Mouse (Mus musculus) thymus, adult 2 months (tissue): ENCODE results near the gene Ndufaf4. TPM values are rescaled to one million over a fixed set of nuclear protein-coding genes. Genes with fewer than 3 reads are reported as not detected.
"Not testable (repeated sequence)": the region's sequence is repeated elsewhere in the genome, so short reads cannot be mapped to it uniquely, and the experiment has no call there.

Source experiments
- DNase-seq: peaks from one replicate; pipeline ENCODE4 v3.0.0; 2021
- H3K27ac ChIP-seq: fragments of 200-500 bp; 2 replicates; pipeline ENCODE4 v1.5.1; 2012; ENCODE audit warnings: low read length, control low read depth; ENCODE audit not compliant: control insufficient read depth, insufficient read depth
- H3K27me3 ChIP-seq: fragments of 200-500 bp; 2 replicates; pipeline ENCODE4 v1.6.1; 2012; ENCODE audit warnings: mild to moderate bottlenecking, low read length, moderate library complexity, mixed read lengths; ENCODE audit not compliant: control insufficient read depth, insufficient read depth
- H3K36me3 ChIP-seq: fragments of 200-500 bp; 2 replicates; pipeline ENCODE4 v1.6.1; 2012; ENCODE audit warnings: mild to moderate bottlenecking, low read length, moderate library complexity; ENCODE audit not compliant: control insufficient read depth, insufficient read depth
- H3K4me1 ChIP-seq: fragments of 200-500 bp; replicated peaks from 2 replicates; pipeline ENCODE4 v1.6.1; 2012; ENCODE audit warnings: low read length; ENCODE audit not compliant: control insufficient read depth, insufficient read depth
- H3K4me3 ChIP-seq: fragments of 200-500 bp; 2 replicates; pipeline ENCODE4 v1.5.1; 2012; ENCODE audit warnings: mild to moderate bottlenecking, low read length, control low read depth, moderate library complexity; ENCODE audit not compliant: control insufficient read depth, insufficient read depth
- CTCF ChIP-seq: fragments of 200-500 bp; IDR thresholded peaks from 2 replicates; pipeline ENCODE4 v1.5.1; 2012; ENCODE audit warnings: mild to moderate bottlenecking, control low read depth, low read length, moderate library complexity, borderline replicate concordance; ENCODE audit not compliant: control insufficient read depth, poor library complexity, insufficient read depth; ENCODE audit errors: extremely low read depth
- POLR2A ChIP-seq: fragments of 200-500 bp; IDR thresholded peaks from 2 replicates; pipeline ENCODE4 v1.6.1; 2012; ENCODE audit warnings: mild to moderate bottlenecking, low read length, control low read depth, moderate library complexity; ENCODE audit not compliant: control insufficient read depth, poor library complexity, insufficient read depth; ENCODE audit errors: extremely low read depth
- WGBS: fragments of 180-500 bp; shearing (Covaris S2); methylation state at CpG from one replicate; pipeline ENCODE4 v1.1.7; 2018; 5-methylcytosine and 5-hydroxymethylcytosine counted together
- polyA plus RNA-seq: library from polyadenylated mRNA; depleted of rRNA; stranded (reverse); fragments of >200 nt; gene quantifications from 2 replicates; pipeline ENCODE4 v1.2.3, GENCODE M21; 2012; rRNA removed

Ndufaf4 gene
- 2.6 and 2.8 TPM in 2 replicates for polyA plus RNA-seq

DNA sequence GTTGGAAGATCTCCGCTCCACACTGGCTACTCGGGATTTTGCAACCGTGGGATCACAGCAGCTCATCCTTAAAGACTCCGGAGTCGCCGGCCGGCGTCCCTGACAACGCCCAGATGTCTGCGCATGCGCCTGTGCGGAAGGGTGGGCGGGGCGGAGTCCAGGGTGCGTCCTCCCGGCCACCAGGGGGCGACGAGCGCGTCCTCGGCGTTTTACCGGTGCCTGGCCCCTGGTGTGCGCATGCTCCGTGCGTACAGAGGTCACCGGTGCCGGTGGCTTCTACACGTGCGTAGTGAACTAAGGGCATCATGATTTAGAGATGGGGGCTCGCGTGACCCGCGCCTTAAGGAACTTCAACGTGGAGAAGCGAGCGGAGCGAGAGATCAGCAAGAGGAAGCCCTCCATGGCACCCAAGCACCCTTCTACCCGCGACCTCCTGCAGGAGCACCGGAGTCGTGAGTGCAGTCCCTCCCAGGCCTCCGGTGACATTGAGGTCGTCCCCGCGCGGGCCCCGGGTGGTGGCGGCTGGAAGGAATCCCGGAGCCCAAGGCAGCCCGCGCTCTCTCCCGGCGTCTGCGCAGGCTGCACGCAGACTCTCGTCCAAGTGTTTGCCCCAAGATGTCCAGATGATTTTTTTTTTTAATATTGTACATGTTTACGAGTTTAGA lies at the start of gene Ndufaf4:
Gene Ndufaf4 (plus strand): TSS at position 233 of the 665 bp plus-strand sequence.
- Histone ChIP-seq H3K27me3 (no peaks in the 10 kb centered on the region), H3K27ac (no peak within 1 kb of the TSS), H3K4me3 (peak within 1 kb of the TSS; percentile 74), H3K36me3 (no peaks in the 10 kb centered on the region), H3K4me1 (peaks cover 4% of the 10 kb centered on the region)
- peak; percentile 97 for DNase-seq
- WGBS = under 1% methylated on average over 58 of the region's 58 CpGs
- TF ChIP-seq POLR2A (no peak), CTCF (peak; percentile 97)

DNA sequence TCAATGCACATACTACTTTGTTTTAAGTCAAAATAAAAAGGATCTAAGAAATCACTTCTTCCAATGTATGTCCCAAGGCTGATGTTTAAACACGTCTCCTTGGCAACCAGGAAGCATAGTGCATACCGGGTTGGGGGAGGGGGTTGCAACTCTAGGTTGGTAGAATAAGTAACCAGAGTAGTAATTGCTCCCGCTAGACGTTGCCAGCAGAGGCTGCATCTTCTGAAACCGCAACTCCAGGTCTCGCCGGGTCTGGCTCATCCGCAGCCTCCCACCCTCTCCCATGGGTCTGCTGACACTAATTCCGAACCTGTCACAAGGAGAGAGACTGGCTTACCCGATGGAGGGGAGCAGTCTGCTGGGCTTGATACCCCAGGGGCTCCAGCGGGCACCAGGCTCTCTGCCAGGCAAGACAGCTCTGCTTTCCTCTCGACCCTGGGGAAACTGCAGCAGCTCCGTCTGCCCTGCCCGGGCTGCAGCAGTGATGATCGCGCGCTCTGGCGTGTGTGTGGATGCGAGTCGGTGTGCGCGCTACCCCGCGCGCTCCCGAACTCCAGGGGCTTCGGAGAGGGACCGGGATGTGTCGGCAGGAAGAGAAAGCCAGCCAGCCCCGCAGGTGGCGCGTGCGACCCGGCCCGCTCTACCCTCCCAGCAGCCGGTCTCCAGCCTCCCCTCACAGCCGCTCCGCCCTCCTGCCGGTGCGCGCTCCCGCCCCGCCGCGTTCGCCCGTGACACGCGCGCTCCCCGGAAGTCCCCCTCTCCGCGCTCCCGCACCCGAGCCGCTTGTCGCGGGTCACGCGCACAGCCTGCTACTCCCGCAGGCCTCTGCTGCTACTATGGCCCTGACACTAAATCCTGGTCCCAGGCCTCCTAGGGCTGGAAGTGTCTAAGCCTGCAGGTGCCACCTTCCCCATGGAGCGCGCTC lies 47.2 kb upstream of the Ndufaf4 start, which contains the start of gene Klhl32:
Gene Klhl32 (minus strand): TSS at position 724 of the 925 bp plus-strand sequence.
- Histone ChIP-seq H3K27me3 (no peaks in the 10 kb centered on the region), H3K27ac (no peak within 1 kb of the TSS), H3K36me3 (no peaks in the 10 kb centered on the region), H3K4me3 (peak within 1 kb of the TSS; percentile 34), H3K4me1 (no peaks in the 10 kb centered on the region; the same call in 1 of the 2 replicates)
- peak; percentile 48 for DNase-seq
- TF ChIP-seq CTCF (no peak), POLR2A (no peak)
- 2% methylated on average over 63 of the region's 63 CpGs for WGBS

GRCm38 (mm10) chr4:24865691-24866090 lies 32.2 kb upstream of the Ndufaf4 start:
- H3K27me3 ChIP-seq = no peaks in the 10 kb centered on the region
- no peak for DNase-seq
- no peaks in the 10 kb centered on the region for H3K4me1 ChIP-seq
- no peak overlapping the region for H3K27ac ChIP-seq
- TF ChIP-seq CTCF = no peak
- no peaks in the 10 kb centered on the region for H3K36me3 ChIP-seq
- H3K4me3 ChIP-seq = no peak overlapping the region
- WGBS = 67% methylated on average over 6 of the region's 6 CpGs

GRCm38 (mm10) chr4:24869230-24869629 lies 28.7 kb upstream of the Ndufaf4 start:
- H3K27me3 ChIP-seq = no peaks in the 10 kb centered on the region
- no peak overlapping the region for H3K27ac ChIP-seq
- H3K4me3 ChIP-seq = no peak overlapping the region
- H3K4me1 ChIP-seq = no peaks in the 10 kb centered on the region
- 75% methylated on average over 4 of the region's 4 CpGs for WGBS
- no peak for DNase-seq
- no peaks in the 10 kb centered on the region for H3K36me3 ChIP-seq
- TF ChIP-seq CTCF (no peak), POLR2A (no peak)

DNA sequence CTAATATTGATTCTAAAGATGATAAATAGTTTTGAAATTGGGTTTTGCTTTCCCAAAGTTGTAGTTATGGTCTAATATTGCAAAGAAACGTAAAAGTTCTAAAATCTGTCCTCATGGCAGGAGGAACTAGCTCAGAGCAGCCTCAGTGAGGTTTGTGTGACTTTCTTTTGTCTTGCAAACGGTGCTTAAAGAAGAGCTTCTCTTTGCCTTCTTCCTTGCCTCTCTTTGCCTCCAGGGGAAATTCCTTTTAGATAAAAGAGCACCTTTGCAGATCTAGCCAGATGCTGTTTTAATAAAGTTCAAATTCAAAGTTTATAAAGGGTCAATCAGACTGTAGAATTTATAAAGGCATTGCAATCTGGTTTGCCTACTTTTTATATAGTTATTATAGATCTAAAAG lies 8.5 kb upstream of the Ndufaf4 start:
- not testable (repeated sequence) for H3K4me3 ChIP-seq
- 58% methylated on average over 2 of the region's 2 CpGs for WGBS

DNA sequence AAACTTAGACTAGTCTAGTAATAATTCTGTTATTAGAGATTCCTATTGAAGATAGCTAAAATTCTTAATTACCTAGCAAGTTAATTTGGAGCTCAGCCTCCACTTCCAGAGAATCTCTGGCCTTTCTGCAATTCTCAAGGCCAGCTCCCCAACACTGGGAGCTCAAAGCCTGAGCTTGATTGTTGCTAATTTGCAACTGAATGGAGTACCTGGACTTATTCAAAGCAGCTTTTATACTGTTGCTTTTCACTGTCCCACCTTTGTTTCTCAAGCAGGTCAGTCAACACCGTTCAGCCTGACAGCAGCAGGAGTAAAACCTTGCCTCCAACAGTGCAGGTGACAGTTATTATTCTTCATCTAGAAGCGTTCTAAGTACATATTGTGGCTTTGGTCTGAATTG lies 5.6 kb upstream of the Ndufaf4 start:
- not testable (repeated sequence) for H3K27me3 ChIP-seq, H3K4me3 ChIP-seq, H3K4me1 ChIP-seq, H3K36me3 ChIP-seq, H3K27ac ChIP-seq, DNase-seq
- WGBS = 80% methylated on average over 2 of the region's 2 CpGs

More for the DNA sequence above, 8.5 kb upstream of the Ndufaf4 start:
- H3K36me3 ChIP-seq, H3K27me3 ChIP-seq, H3K27ac ChIP-seq, H3K4me1 ChIP-seq, DNase-seq: not testable (repeated sequence)
